Mouse (Mus musculus) left cerebral cortex, adult 8-10 months (tissue): Measurements from ENCODE around the gene Col16a1. TPM values are rescaled to one million over a fixed set of nuclear protein-coding genes. Genes with fewer than 3 reads are reported as not detected.

Experiments
- DNase-seq, 2 experiments: peaks; one replicate each; pipeline ENCODE4 v3.0.0; 2022; ENCODE audit warnings: low spot score in 2 of 2
- total RNA-seq, 4 experiments: library from RNA; stranded (reverse); gene quantifications; 2 replicates each; pipeline ENCODE4 v1.2.4; 2022

The Col16a1 gene
- total RNA-seq, 4 experiments from 2014 or later, result 14.6 to 26.0 (median 18.3) TPM

GRCm38 (mm10) chr4:130082211-130082610 lies 34.6 kb downstream of the Col16a1 start:
- DNase-seq, result no peak

- peak in 1 of 2 experiments; percentile 44 for DNase-seq
These were observed 36.8 kb downstream of the Col16a1 start for GRCm38 (mm10) chr4:130084331-130084945.

GRCm38 (mm10) chr4:130085246-130085820 lies 37.7 kb downstream of the Col16a1 start:
- no peak for DNase-seq

GRCm38 (mm10) chr4:130087293-130087692 lies 39.7 kb downstream of the Col16a1 start:
- peak; percentile 75 to 99 for DNase-seq

- DNase-seq, result no peak
These were observed 47.5 kb downstream of the Col16a1 start for GRCm38 (mm10) chr4:130095137-130095536.

GRCm38 (mm10) chr4:130101183-130101582 lies 53.5 kb downstream of the Col16a1 start:
- no peak for DNase-seq

GRCm38 (mm10) chr4:130102111-130102651 lies 54.5 kb downstream of the Col16a1 start, which contains the start of gene Pef1:
Gene Pef1, plus strand, starts transcription at chr4:130102558.
- DNase-seq, result no peak

GRCm38 (mm10) chr4:130103632-130104031 lies 56.0 kb downstream of the Col16a1 start:
- no peak for DNase-seq

- no peak for DNase-seq
These were observed 56.9 kb downstream of the Col16a1 start for GRCm38 (mm10) chr4:130104584-130104983.

- no peak for DNase-seq
These were observed 59.4 kb downstream of the Col16a1 start for GRCm38 (mm10) chr4:130107065-130107443.

- DNase-seq, result peak; percentile 99 to 100
These were observed 59.9 kb downstream of the Col16a1 start for GRCm38 (mm10) chr4:130107444-130108131.

GRCm38 (mm10) chr4:130108929-130109328 lies 61.3 kb downstream of the Col16a1 start:
- no peak for DNase-seq

- no peak for DNase-seq
These were observed 62.0 kb downstream of the Col16a1 start for GRCm38 (mm10) chr4:130109666-130110065.

GRCm38 (mm10) chr4:130110091-130110490 lies 62.5 kb downstream of the Col16a1 start:
- DNase-seq, result peak; percentile 35 to 51

GRCm38 (mm10) chr4:130112299-130112698 lies 64.7 kb downstream of the Col16a1 start:
- DNase-seq, result no peak

GRCm38 (mm10) chr4:130112732-130113131 lies 65.1 kb downstream of the Col16a1 start:
- no peak for DNase-seq

- DNase-seq, result no peak
These were observed 73.1 kb downstream of the Col16a1 start for GRCm38 (mm10) chr4:130120752-130121151.

- no peak for DNase-seq
These were observed 73.9 kb downstream of the Col16a1 start for GRCm38 (mm10) chr4:130121560-130121959.

GRCm38 (mm10) chr4:130123020-130123419 lies 75.4 kb downstream of the Col16a1 start:
- no peak for DNase-seq

- no peak for DNase-seq
These were observed 76.5 kb downstream of the Col16a1 start for GRCm38 (mm10) chr4:130124110-130124509.

GRCm38 (mm10) chr4:130125164-130125563 lies 77.5 kb downstream of the Col16a1 start:
- DNase-seq, result no peak

- no peak for DNase-seq
These were observed 78.3 kb downstream of the Col16a1 start for GRCm38 (mm10) chr4:130125935-130126334.
